Mouse (Mus musculus) thymus, postnatal 4 days (tissue): ENCODE results near the gene Nat9.

ENCODE experiments used
- DNase-seq: peaks from one replicate; pipeline ENCODE4 v3.0.0; 2021

Gene Nat9

GRCm38 (mm10) chr11:115150741-115151254, 36.9 kb downstream of the Nat9 start:
- no peak for DNase-seq

GRCm38 (mm10) chr11:115147813-115148212, 39.8 kb downstream of the Nat9 start:
- no peak for DNase-seq

GRCm38 (mm10) chr11:115141970-115142369, 45.7 kb downstream of the Nat9 start:
- DNase-seq: no peak

- no peak for DNase-seq
Measured at GRCm38 (mm10) chr11:115138597-115139262, 48.9 kb downstream of the Nat9 start.

- no peak for DNase-seq
Measured at GRCm38 (mm10) chr11:115133800-115134199, 53.9 kb downstream of the Nat9 start, which contains the start of gene Cd300lf. Gene Cd300lf (minus strand): TSS chr11:115133992.
